Mouse (Mus musculus) liver, adult (tissue): ENCODE results near the gene Synj1.

ENCODE experiments used
- GATA4 ChIP-seq: IDR thresholded peaks from 2 replicates; pipeline ENCODE4 v1.6.1; 2014; ENCODE audit warnings: mild to moderate bottlenecking, low read length; ENCODE audit not compliant: insufficient replicate concordance

Gene Synj1

GRCm38 (mm10) chr16:90933534-90934176, 77.5 kb downstream of the Synj1 start:
- TF ChIP-seq GATA4 = no peak

GRCm38 (mm10) chr16:90927446-90927845, 83.7 kb downstream of the Synj1 start:
- no peak for TF ChIP-seq GATA4

GRCm38 (mm10) chr16:90925461-90925860, 85.6 kb downstream of the Synj1 start:
- no peak for TF ChIP-seq GATA4

DNA sequence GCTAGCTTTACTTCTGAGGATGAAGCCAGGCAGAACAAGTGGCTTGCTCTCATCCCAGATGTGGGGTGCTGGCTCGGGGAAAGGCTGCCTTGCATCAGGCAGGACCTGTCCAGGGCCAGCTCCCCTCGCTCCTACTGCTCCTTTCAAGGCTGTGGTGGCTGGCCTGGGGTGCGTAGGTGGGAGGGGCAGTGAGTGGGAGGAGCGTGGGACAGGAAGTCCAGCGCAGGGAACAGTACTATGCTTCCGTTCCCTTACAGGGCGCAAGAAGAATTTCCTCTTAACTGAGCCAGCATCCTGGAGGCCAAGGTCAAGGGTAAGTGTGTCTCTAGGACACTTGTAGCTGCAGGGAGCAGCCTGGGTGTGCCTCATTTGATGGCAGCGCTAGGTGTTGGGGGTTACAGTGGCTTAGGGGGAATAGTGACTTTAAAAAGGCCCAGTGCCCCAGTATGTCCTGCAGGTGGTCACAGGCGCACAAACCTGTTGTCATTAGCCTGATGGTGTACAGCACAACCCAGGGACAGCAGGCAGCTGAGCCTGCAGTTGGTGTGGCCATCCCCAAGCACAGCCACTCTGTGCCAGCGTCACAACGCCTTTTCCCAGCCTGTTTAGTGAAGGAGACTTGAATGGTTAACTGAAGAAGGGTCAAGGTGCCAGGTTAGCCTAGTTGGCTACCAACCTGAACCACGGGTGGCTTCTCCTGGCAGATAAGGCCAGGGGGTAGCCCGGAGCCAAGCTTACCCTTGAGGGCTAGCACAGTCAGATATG, 86.3 kb downstream of the Synj1 start:
- TF ChIP-seq GATA4 = no peak

- TF ChIP-seq GATA4 = no peak
Measured at GRCm38 (mm10) chr16:90921471-90922159, 89.5 kb downstream of the Synj1 start.

GRCm38 (mm10) chr16:90917156-90917555, 94.0 kb downstream of the Synj1 start:
- no peak for TF ChIP-seq GATA4

DNA sequence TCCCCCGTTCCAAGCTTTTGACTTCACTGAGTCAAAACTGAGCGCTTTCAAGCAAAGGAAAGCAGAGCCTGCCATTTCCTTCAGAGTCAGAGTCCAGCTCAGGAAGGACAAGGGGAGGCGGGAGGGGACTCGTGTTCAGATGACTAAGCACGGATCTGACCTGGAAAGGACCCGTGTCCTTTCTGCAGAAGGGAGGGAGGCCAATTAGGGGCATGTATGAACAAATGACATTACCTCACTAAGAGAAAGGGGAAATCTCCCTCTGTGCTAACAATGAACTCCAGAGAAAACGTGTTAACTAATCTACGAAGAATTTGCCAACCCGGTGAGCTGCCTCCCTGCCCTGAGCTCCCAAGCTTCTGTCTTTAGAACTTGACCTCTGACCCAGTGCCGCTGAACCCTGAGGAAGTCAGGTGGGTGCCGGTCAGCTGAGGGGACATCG, 95.0 kb downstream of the Synj1 start:
- no peak for TF ChIP-seq GATA4

GRCm38 (mm10) chr16:90911766-90912165, 99.3 kb downstream of the Synj1 start:
- no peak for TF ChIP-seq GATA4

DNA sequence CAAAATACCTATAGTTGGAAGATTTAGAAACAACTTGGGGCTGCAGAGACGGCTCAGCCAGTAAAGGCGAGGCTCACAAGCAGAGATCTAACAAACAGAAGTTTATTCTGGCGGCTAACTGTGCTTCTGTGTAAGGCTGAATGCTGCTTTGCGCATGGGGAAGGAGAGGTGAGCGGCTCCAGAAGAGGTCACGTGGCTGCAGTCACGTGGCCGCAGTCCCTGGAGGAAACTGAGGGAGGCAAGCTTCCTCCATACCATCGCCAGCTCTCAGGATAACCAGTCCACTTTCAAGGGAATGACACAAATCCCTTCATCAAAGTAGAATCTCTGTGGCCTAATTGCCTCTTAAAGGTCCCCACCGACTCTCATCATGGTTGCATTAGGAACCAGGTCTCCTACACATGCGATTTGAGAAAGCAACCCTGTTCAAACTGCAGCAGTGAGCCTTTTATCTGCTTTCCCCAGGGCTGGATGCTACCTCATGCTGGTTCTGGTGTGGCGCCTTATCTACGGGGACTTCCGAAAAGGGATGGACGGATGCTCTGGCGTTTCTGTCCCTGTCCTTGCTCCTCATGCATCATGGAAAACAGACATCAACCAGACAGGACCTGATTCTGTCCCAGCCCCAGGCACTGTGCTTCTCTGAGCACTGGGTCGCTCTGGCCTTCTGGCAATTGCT, 100.1 kb downstream of the Synj1 start:
- TF ChIP-seq GATA4 = peak; percentile 9; the same call in 1 of the 2 replicates

- TF ChIP-seq GATA4 = no peak
Measured at GRCm38 (mm10) chr16:90907250-90907649, 103.9 kb downstream of the Synj1 start.

DNA sequence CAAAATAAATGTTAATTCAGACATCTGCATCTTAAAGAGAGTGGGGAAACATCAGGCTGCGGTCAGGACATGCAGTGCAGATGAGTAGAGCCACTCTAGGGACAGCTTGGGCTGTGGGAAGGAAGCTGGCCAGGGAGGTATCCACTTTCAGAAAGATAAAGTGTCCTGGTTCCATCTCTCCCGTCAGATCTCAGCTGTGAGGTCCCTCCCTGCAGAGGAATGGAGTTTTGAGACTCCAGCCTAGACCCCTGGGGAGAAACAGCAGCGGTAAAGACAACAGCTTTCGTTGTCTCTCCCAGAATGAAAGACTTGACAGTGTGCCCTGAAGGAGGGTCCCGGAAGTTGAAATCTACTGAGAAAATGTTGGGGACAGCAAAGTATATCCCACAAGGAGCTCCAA, 107.8 kb downstream of the Synj1 start:
- TF ChIP-seq GATA4 = no peak

GRCm38 (mm10) chr16:90901364-90901763, 109.7 kb downstream of the Synj1 start:
- TF ChIP-seq GATA4 = peak; percentile 49; the same call in 1 of the 2 replicates

GRCm38 (mm10) chr16:90899498-90899897, 111.6 kb downstream of the Synj1 start:
- TF ChIP-seq GATA4 = no peak

GRCm38 (mm10) chr16:90897651-90898050, 113.5 kb downstream of the Synj1 start:
- TF ChIP-seq GATA4 = no peak

GRCm38 (mm10) chr16:90893792-90894191, 117.3 kb downstream of the Synj1 start:
- no peak for TF ChIP-seq GATA4
